Mouse (Mus musculus): ENCODE data around the gene Pheta1.

The Pheta1 gene

DNA sequence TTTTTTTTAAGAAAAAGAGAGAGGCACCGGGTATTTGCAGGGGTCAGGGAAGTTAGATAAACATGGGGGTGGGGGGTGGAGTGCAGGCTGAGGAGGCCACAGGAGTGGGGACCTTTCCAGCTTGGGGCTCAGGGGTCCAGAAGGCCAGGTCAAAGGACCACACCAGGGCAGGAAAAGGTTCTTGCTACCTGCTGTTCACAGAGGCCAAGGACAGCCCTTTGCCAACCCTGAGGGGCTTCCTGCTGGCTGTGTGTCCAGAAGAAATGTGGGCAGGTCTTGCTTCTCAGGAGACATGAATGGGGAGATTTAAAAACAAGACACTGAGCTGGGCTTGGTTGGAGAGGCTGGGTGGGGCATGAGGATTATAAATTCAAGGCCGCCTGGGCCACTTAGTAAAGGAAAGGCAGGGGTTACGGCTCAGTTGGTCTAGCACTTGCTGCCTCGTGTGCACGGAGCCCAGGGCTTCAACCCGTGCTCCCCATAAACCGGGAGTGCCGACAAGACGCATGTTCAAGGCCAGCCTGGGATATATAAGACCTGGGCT lies 41.1 kb downstream of the Pheta1 start:
- DNase-seq (ENCODE audit: low read depth) = no peak

DNA sequence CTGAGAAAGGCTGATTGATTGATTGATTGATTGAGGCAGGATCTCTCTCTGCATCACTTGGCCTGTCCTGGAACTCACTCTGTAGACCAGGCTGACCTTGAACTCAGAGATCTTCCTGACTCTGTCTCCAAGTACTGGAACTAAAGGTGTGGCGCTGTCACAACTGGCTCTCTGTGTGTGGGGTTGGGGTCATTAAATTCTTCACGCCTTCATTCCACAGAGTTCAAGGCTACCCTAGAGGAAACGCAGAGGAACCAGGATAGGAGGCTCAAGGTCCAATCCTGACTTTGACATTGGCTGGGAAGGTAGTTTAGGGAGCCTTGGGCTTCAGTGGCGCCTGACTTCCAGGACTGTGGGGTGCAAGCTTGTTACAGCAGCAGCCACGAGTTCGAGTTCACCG lies 42.1 kb downstream of the Pheta1 start:
- DNase-seq (ENCODE audit: low read depth) = no peak

DNA sequence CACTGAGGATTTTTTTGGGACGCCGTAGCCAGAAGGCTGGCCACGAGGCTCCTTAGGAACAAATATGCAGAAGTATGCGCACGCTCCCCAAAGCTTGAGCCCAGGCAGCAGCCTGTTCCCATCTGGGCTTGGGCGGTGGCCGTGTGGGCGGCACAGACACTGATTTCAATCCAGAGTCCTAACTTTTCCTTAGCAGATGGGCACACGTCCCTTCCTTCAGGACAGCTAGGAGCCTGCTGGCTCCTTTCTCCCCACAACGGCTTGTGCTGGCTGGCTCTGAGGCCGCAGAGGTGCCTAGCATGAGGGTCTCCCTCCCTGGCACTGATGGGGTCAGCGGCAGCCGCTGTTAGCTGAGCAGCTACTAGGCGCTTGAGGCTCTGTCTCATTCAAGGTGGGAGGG lies 43.5 kb downstream of the Pheta1 start:
- no peak for DNase-seq (ENCODE audit: low read depth)

DNA sequence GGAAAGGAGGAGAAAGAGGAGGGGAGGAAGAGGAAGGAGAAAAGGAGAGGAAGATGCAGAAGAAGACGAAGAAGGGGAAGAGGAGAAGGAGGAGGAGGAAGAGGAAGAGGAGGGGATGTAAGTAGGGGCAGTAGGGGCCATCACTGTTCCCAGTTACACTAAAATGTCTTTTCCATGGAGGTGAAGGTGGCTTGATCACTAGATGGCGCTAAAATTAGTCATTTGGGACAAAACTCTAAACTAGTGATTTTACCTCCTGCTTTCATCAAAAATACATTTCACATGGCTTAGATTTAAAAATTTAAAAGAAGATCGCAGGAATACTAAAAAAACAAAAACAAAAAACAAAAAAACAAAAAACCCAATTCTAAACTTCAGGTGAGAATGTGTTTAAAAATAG lies 44.8 kb downstream of the Pheta1 start:
- peak; percentile 69 for DNase-seq (ENCODE audit: low read depth)

DNA sequence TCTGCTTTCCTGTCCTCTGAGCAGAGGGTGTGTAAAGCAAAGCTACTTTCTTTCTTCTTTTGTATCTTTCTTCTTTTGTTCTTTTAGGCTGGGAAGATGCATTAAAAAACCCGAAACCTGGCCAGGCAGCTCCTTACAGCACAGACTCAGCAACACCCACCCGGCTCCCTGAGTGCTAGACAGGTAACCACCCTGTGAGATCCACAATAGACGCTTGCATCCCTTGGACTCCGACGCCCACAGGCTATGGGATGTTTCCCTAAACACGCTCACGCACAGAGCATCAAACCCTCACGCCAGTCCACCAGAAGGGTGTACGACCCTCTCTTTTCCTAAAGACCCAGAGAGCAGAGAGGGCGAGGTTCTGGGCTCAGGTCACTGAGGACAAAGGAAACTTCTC lies 45.9 kb downstream of the Pheta1 start:
- no peak for DNase-seq (ENCODE audit: low read depth)

DNA sequence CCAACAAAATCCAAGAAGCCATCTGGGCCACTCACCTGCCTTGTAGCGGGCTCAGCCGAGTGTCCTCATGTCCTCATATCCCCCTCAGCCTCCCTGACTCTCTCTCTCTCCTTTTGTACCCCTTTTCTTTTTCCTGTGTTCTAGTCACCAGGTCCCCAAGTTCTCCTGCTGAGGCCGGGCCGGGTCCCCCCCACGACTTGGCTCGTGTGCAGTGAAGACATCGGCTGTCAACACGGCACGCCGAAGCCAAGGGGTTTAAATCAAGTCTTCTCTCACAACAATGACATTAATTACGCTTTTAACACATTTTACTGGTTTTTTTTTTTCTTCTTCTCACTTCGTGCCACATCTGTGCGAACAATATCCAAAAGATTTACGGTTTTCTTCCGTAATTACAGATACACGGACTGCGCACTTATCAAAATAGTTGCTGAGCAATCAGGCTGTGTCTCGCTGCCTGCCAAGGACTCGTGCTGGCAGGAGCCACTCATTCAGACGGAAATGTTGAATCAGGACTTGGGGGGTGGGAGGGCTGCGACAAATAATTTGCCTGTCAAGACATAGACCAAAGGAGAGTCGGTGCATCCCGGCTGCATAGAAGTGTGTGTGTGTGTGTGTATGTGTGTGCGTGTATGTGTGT lies 46.5 kb downstream of the Pheta1 start:
- DNase-seq (ENCODE audit: low read depth) = no peak

DNA sequence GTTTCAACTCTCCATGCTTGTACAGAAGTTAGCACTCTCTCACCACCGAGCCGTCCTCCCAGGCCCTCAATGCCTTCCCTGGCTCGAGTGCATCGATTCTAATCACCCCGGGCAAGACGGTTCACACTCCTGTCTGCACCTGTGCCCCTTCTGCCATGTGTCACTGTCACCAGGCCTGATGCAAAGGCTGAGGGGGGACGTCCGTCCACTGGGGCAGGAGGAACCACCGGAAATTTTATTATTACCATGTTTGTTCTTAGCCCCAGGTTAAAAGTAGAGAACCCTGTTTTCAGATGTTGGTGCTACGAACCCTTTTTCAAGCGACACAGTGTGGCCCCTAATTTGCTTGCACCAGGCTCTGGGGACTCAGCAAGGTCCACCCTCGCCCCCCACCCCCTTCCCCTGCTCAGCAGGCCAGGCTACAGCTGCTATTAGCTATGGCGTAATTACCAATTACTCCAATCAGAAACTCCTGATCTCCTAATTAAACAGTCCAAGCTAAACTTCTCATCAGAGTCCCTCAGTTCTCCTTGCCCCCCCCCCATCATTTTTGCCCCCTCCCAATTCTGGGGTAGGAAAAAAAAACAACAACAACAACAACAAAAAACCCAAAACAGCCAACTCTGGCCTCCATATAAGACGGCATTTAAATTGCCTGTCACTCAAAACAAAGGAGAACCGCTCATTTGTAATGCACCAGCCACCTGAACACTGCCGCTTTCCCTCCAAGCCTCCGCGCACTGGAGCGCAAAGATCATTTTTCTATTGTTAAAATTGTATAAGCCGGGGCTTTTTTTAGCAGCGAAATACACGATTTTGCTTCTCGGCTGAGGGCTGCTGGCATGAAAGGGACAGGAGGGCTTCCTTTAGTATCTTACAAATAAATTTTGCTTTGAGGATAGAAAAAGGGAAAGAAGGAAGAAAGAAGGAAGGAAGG lies 54.3 kb downstream of the Pheta1 start:
- no peak for DNase-seq (ENCODE audit: low read depth)

All from NIH3T3 (cell line).